9 mouse cellular contexts compared by ENCODE assay signal in the genomic region with DNA sequence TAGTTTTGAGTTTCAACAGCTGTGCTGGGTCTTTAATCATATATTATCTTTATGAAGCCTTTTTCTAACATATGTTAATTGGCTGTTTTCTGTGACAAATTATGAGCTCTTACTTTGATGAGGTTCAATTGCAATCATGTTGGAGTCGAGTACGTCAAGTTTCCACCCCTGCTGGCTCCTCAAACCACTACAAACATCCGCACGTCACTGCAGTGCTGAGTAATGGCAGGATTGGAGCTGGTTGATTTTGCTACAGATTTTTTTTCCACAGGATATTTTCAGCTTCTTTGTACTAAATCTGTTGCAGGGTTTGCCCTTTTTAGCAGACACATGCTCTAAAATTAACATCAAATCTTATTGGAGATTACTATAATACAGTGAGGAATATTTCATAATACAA.
DNase-seq lines count a peak whose midpoint lies in the region; ATAC-seq lines count a peak whose summit lies in the region.
"Had no signal": no experiment of that assay in that cellular context is flagged by ENCODE, and none has a peak within 500 bp of the region (broad histone marks: within the 10 kb centered on the region; RNA-seq: fewer than 3 reads in every experiment).

No protein-coding gene starts in this region.

- H3K4me1 ChIP-seq in kidney, embryonic 16.5 days (ENCODE audit: insufficient read depth, low read length) = 0 out of 2 replicates have a peak, but pooled peaks cover 3% of the 10 kb centered on the region

- H3K27me3 ChIP-seq in kidney, embryonic 16.5 days (ENCODE audit: insufficient read depth, low read length) = no peaks in the 10 kb centered on the region

- no peaks in the 10 kb centered on the region for H3K9me3 ChIP-seq in kidney, embryonic 16.5 days (ENCODE audit: low read length)

- H3K36me3 ChIP-seq in kidney, embryonic 16.5 days (ENCODE audit: insufficient read depth, low read length) = no peaks in the 10 kb centered on the region

- peak; percentile 54; the same call in 1 of the 2 replicates for ATAC-seq in kidney, embryonic 16.5 days (ENCODE audit: low FRiP score, low TSS enrichment)

- DNase-seq in adrenal gland, adult 8-10 months = peak; percentile 40
- no peak for DNase-seq in adrenal gland, postnatal 4 days (ENCODE audit: low spot score in 2 of 2)
- peak; percentile 22 to 28 for DNase-seq in spleen, postnatal 36 days (ENCODE audit: low spot score in 2 of 2)
- DNase-seq in spleen, adult 18-20 months = no peak
- DNase-seq in telencephalon, adult 2 months (ENCODE audit: low read depth, low spot score) = peak; percentile 71
- DNase-seq in frontal cortex, postnatal 36 days (ENCODE audit: low spot score in 2 of 2) = no peak
- DNase-seq in layer of hippocampus, postnatal 10 days (ENCODE audit: low spot score in 2 of 2) = no peak
- DNase-seq: cerebellum, postnatal 25 days had no signal

- no peak overlapping the region for H3K9ac ChIP-seq in kidney, embryonic 16.5 days (replicated peaks; ENCODE audit: low read length)

- H3K27ac ChIP-seq in kidney, embryonic 16.5 days (ENCODE audit: low read length) = no peak overlapping the region; the same call in 1 of the 2 replicates

- no peak overlapping the region for H3K4me2 ChIP-seq in kidney, embryonic 16.5 days (replicated peaks; ENCODE audit: low read depth, low read length)

- 49% methylated on average over 4 of the region's 4 CpGs for WGBS in kidney, embryonic 16.5 days

- H3K4me3 ChIP-seq in kidney, embryonic 16.5 days (ENCODE audit: low read length) = no peak overlapping the region

Comparison
In these comparisons a context has a peak if more than half of its experiments do, and no peak if none do; other contexts are left out.
1. DNase-seq: peak in adrenal gland, adult 8-10 months (single experiment), spleen, postnatal 36 days (2 of 2) and telencephalon, adult 2 months (single experiment); none in adrenal gland, postnatal 4 days (0 of 2), spleen, adult 18-20 months (0 of 2), frontal cortex, postnatal 36 days (0 of 2) and layer of hippocampus, postnatal 10 days (0 of 2).